Mouse (Mus musculus) intestine, embryonic 16.5 days (tissue): ENCODE results near the gene Cavin1. TPM values are rescaled to one million over a fixed set of nuclear protein-coding genes. Genes with fewer than 3 reads are reported as not detected.
"Not testable (repeated sequence)": the region's sequence is repeated elsewhere in the genome, so short reads cannot be mapped to it uniquely, and the experiment has no call there.

Experiments used
- ATAC-seq: fragments of 200-750 bp; cut with Nextera tagmentation; 2 replicates; pipeline ENCODE4 v1.8.0; 2017; ENCODE audit warnings: moderate TSS enrichment, moderate library complexity
- H3K27ac ChIP-seq: fragments of 300-500 bp; sonication (generic); 2 replicates; pipeline ENCODE4 v1.5.1; 2014; ENCODE audit warnings: mild to moderate bottlenecking, low read length
- H3K27me3 ChIP-seq: fragments of 300-500 bp; sonication (generic); replicated peaks from 2 replicates; pipeline ENCODE4 v1.6.1; 2014; ENCODE audit warnings: low read length, control low read depth, mixed read lengths; ENCODE audit not compliant: control insufficient read depth, insufficient read depth
- H3K36me3 ChIP-seq: fragments of 300-500 bp; sonication (generic); 2 replicates; pipeline ENCODE4 v1.6.1; 2014; ENCODE audit warnings: low read length, control low read depth; ENCODE audit not compliant: control insufficient read depth, insufficient read depth
- H3K4me1 ChIP-seq: fragments of 300-500 bp; sonication (generic); 2 replicates; pipeline ENCODE4 v1.6.1; 2014; ENCODE audit warnings: low read length, control low read depth, mixed read lengths; ENCODE audit not compliant: control insufficient read depth, insufficient read depth
- H3K4me2 ChIP-seq: fragments of 300-500 bp; sonication (generic); 2 replicates; pipeline ENCODE4 v1.6.1; 2014; ENCODE audit warnings: low read depth, low read length, control low read depth
- H3K4me3 ChIP-seq: fragments of 300-500 bp; sonication (generic); 2 replicates; pipeline ENCODE4 v1.5.1; 2014; ENCODE audit warnings: mild to moderate bottlenecking, low read length
- H3K9ac ChIP-seq: fragments of 300-500 bp; sonication (generic); 2 replicates; pipeline ENCODE4 v1.6.1; 2014; ENCODE audit warnings: low read depth, low read length
- H3K9me3 ChIP-seq: fragments of 300-500 bp; sonication (generic); 2 replicates; pipeline ENCODE4 v1.6.1; 2016; ENCODE audit warnings: low read length, control low read depth; ENCODE audit not compliant: control insufficient read depth
- WGBS: fragments of 180-500 bp; shearing (Covaris S2); extraction: QIAGEN DNeasy Blood & Tissue Kit; methylation state at CpG from one replicate; pipeline ENCODE4 v1.1.7; 2014; 5-methylcytosine and 5-hydroxymethylcytosine counted together
- polyA plus RNA-seq: library from polyadenylated mRNA; unstranded; fragments of >200 nt; fragmentation: Nextera tagmentation; extraction: Ambion mirVana; gene quantifications from 2 replicates; pipeline ENCODE4 v1.2.1, GENCODE M21; 2015

Cavin1 gene
- 214 and 221 TPM in 2 replicates for polyA plus RNA-seq

DNA sequence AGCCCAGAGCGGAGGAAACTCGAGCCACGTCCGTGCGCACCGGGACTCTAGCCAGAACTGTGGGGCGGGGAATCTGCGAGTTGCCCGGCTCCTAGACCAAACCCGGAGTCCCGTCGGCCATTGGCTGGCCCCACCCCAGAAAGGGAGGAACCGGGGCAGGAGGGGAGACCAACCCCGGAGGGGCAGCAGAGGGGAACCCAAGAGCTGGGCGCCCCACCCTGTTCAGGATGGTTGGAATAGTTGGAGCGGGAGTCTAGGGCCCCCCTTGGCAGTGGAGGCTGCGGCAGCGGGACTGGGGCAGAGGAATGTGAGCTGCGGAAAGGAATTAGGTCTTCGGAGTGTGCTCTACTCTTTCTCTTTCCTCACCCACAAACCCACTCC, at the start of gene Cavin1:
Gene Cavin1 (minus strand): TSS at position 331 of the 381 bp plus-strand sequence.
- H3K27me3 ChIP-seq: no peaks in the 10 kb centered on the region
- under 1% methylated on average over 20 of the region's 20 CpGs for WGBS

DNA sequence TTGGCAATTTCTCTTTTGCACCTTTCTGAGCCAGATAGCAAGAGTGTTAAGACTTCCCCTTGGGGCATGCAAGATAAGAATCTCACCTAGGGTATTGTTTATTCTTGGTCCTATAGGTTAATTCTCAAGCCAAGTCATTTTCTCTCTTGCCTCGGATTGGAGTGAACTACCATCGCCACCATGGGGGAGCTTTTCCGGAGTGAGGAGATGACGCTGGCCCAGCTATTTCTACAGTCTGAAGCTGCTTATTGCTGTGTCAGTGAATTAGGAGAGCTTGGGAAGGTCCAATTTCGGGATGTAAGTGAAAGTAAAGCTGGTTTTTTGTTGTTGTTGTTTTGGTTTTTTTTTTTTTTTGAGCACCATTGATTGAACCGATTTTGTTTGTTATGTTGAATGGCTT, 41.0 kb upstream of the Cavin1 start:
- no peak overlapping the region for H3K4me2 ChIP-seq

More for the DNA sequence above, at the start of gene Cavin1:
- Histone ChIP-seq H3K36me3 (no peaks in the 10 kb centered on the region), H3K4me2 (peak within 1 kb of the TSS; percentile 88), H3K9me3 (no peaks in the 10 kb centered on the region), H3K4me1 (peaks cover 20% of the 10 kb centered on the region; the same call in 1 of the 2 replicates), H3K4me3 (peak within 1 kb of the TSS; percentile 77), H3K27ac (peak within 1 kb of the TSS; percentile 93), H3K9ac (peak within 1 kb of the TSS; percentile 85)
- peak; percentile 90 for ATAC-seq

DNA sequence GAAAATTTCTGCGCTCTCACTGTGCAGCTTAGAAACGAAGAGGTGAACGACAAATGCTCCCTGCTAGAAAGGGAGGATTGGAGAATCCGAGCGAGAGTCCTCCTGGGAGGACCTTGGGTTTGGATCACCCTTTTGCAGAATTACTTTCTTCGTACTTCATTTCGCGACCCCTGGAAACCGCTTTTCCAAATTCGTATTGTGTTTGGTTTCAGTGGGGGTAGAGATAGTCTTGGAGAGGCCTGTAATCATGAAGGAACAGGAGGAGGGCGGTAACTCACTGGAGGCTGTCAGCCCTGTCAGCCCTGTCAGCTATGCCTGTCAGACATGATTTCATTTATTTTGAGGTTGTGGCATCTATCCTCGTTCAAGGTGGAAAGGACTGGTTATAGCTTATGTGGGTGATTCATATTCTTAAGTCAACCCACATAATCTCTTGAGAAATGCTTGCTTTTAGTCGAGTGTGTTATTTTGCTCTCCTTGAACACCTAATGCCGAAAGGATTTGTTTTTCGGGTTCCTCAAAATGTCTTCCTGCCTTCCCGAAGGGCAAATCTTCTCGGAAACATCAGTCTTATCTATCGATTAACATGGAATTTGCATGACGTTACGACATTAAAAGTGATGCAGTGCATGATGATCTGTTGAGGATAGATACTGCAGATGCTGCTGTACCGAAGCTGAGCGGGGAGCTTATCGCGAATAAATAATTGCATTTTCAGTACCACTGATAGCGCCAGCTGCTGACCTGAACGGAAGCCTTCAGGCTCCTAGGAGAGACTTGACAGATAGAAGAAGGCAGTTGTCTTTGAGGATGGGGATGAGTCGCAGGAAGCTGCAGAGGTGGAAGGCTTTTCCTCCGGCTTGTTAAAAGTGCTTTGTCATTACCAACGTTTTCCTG, 39.4 kb upstream of the Cavin1 start:
- H3K9me3 ChIP-seq: no peaks in the 10 kb centered on the region
- H3K27me3 ChIP-seq: no peaks in the 10 kb centered on the region
- H3K4me2 ChIP-seq: peak overlapping the region; percentile 59
- H3K4me1 ChIP-seq: peaks cover 11% of the 10 kb centered on the region; the same call in 1 of the 2 replicates
- H3K9ac ChIP-seq: peak overlapping the region; percentile 77
- ATAC-seq: no peak
- WGBS: 7% methylated on average over 29 of the region's 29 CpGs
- H3K27ac ChIP-seq: peak overlapping the region; percentile 67
- H3K36me3 ChIP-seq: 0 out of 2 replicates have a peak, but pooled peaks cover 4% of the 10 kb centered on the region
- peak overlapping the region; percentile 67 for H3K4me3 ChIP-seq

More for the DNA sequence above, 41.0 kb upstream of the Cavin1 start:
- no peak for ATAC-seq
- no peaks in the 10 kb centered on the region for H3K9me3 ChIP-seq
- H3K9ac ChIP-seq: no peak overlapping the region
- H3K4me1 ChIP-seq: peaks cover 11% of the 10 kb centered on the region; the same call in 1 of the 2 replicates
- WGBS: 79% methylated on average over 6 of the region's 6 CpGs
- H3K27ac ChIP-seq: no peak overlapping the region
- H3K27me3 ChIP-seq: no peaks in the 10 kb centered on the region
- H3K4me3 ChIP-seq: no peak overlapping the region
- H3K36me3 ChIP-seq: 0 out of 2 replicates have a peak, but pooled peaks cover 4% of the 10 kb centered on the region

DNA sequence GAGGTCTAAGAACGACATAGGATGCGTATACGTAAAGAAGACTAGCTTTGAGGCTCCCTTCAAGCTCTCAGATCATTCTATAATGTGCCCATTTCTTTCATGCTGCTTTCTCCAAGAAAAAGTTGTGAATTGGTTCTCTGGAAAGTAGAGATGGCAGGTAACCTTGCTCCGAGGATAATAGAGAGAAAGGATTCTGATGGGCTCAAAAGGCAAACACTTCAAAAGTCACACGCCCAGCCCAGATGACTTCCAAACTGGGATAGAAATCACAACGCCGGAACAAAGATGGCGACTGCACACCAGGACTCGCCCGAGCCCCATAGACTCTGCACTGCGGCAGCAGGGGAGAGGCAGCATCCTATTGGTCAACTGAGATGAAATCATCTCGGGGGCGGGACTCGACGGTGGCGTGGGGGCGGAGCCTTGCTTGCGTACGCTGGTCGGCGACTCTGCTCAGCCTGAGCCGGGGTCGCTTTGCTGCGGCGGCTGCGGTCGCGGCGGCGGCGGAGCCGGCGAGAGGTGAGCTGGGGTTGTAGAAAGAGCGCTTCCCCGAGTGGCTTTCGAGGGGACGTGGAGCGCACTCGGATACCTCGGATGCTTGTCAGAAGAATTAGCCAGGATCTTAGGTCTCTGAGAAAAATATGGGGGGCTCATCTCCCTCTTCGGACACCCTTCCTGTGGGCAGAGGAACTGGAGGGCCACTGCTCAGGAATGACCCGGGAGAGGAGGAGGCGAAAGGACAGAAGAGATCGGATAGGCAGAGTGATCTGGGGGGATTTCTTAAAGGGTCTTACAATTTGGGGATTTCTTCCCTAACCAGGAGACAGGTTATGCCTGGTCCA, 38.6 kb upstream of the Cavin1 start, which contains the start of gene Atp6v0a1:
Gene Atp6v0a1 (plus strand): TSS at position 407 of the 842 bp plus-strand sequence.
- Histone ChIP-seq H3K27me3 (no peaks in the 10 kb centered on the region), H3K4me2 (peak within 1 kb of the TSS; percentile 59), H3K4me3 (peak within 1 kb of the TSS; percentile 67), H3K9ac (peak within 1 kb of the TSS; percentile 77), H3K27ac (peak within 1 kb of the TSS; percentile 71), H3K36me3 (0 out of 2 replicates have a peak, but pooled peaks cover 4% of the 10 kb centered on the region), H3K4me1 (peaks cover 11% of the 10 kb centered on the region; the same call in 1 of the 2 replicates), H3K9me3 (no peaks in the 10 kb centered on the region)
- ATAC-seq: peak; percentile 99
- WGBS: under 1% methylated on average over 44 of the region's 44 CpGs

DNA sequence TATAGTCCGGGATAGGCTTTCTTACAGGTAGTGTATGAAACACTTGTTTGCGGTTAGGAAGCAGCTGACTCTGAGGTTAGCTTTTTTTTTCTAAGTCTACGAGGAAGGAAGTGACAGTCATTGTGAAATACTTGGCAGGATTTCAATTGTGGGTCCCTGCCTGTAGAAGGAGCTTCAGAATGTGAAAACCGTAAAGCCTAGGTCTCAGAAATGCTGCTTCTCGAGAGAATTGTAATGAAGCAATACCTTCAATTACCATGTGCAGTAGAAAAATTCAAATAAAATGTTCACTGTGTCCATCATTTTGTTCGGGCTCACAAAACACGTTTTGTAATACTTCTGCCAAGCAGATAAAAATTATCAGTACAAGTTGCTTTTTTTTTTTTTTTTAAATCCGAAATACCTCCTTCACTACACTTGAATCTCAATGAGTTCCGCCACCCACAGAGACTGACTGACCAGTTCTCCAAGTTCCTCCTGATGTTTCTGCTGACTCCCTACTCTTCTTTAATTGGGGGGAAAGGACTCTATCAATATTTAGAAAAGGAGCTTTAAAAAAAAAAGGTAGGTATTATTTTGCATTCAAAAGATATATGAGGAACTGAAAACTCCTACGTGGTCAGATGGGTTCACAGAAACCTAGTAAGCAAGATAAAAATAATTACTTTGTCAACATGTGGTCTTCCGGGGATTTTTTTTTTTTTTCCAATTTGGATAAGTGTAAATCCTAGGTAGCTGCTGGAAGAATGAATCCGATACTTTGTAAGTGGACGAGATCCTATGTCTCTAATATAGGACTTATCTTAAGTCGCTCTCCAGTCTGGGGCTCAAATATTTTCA, 37.7 kb upstream of the Cavin1 start:
- no peak for ATAC-seq
- 43% methylated on average over 14 of the region's 14 CpGs for WGBS
- H3K27me3 ChIP-seq: no peaks in the 10 kb centered on the region
- peak overlapping the region; percentile 71; the same call in 1 of the 2 replicates for H3K27ac ChIP-seq
- H3K4me3 ChIP-seq: peak overlapping the region; percentile 67
- no peaks in the 10 kb centered on the region for H3K9me3 ChIP-seq
- H3K4me2 ChIP-seq: peak overlapping the region; percentile 59
- H3K36me3 ChIP-seq: 0 out of 2 replicates have a peak, but pooled peaks cover 2% of the 10 kb centered on the region
- H3K4me1 ChIP-seq: peaks cover 11% of the 10 kb centered on the region; the same call in 1 of the 2 replicates
- H3K9ac ChIP-seq: peak overlapping the region; percentile 38

- Histone ChIP-seq H3K27me3 (no peaks in the 10 kb centered on the region), H3K27ac (0 out of 2 replicates have a peak overlapping the region, but pooled peaks have one; percentile 46), H3K4me3 (no peak overlapping the region), H3K9me3 (no peaks in the 10 kb centered on the region), H3K36me3 (no peaks in the 10 kb centered on the region), H3K4me2 (no peak overlapping the region), H3K9ac (no peak overlapping the region), H3K4me1 (no peaks in the 10 kb centered on the region; the same call in 1 of the 2 replicates)
- ATAC-seq: peak; percentile 81
- 32% methylated on average over 3 of the region's 3 CpGs for WGBS
Measured at GRCm38 (mm10) chr11:101003025-101003685, 32.5 kb upstream of the Cavin1 start.

DNA sequence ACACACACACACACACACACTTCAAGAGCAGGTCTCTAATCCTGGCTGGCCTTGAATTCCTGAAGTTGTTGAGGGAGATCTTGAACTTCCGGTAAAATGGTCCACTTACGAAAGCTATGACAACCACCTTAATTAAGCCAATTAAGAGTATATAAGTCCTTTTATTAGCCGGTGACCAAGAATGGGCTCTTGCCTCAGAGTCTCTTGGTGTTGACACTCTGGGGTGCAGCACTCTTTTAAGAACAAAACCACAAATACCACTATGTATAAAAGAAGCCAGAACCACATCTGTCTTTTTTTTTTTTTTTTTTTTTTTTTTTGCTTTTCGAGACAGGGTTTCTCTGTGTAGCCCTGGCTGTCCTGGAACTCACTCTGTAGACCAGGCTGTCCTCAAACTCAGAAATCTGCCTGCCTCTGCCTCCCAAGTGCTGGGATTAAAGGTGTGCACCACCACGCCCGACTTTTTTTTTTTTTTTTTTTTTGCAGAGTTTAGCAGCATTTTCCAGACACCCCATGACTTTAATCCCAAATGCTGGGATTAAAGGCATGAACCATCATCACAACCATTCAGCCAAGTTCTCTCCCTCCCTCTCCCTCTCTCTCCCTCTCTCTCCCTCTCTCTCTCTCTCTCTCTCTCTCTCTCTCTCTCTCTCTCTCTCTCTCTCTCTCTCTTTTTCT, 31.3 kb upstream of the Cavin1 start:
- not testable (repeated sequence) for H3K9me3 ChIP-seq, H3K27ac ChIP-seq, H3K27me3 ChIP-seq, H3K36me3 ChIP-seq, ATAC-seq, H3K4me2 ChIP-seq, H3K4me3 ChIP-seq, H3K4me1 ChIP-seq, H3K9ac ChIP-seq
- WGBS: 77% methylated on average over 6 of the region's 6 CpGs

GRCm38 (mm10) chr11:100999254-100999653, 28.6 kb upstream of the Cavin1 start:
- Histone ChIP-seq H3K9me3 (no peaks in the 10 kb centered on the region), H3K27me3 (no peaks in the 10 kb centered on the region), H3K9ac (no peak overlapping the region), H3K4me3 (no peak overlapping the region), H3K4me2 (no peak overlapping the region), H3K36me3 (no peaks in the 10 kb centered on the region), H3K27ac (no peak overlapping the region), H3K4me1 (no peaks in the 10 kb centered on the region; the same call in 1 of the 2 replicates)
- WGBS: 56% methylated on average over 3 of the region's 3 CpGs
- no peak for ATAC-seq
